Mouse (Mus musculus) erythroblast, embryonic 14.5 days (primary cell): ENCODE measurements at regions not wholly inside any gene's neighbourhood (a gene's known extent, or its start where the extent isn't known, plus 50 kb on each side); places are given as distances from the start of the nearest gene placed in this dataset.

ENCODE experiments used
- GATA1 ChIP-seq: IDR thresholded peaks from 2 replicates; pipeline ENCODE4 v1.6.1; 2012; ENCODE audit warnings: low read length, inconsistent platforms, mixed read lengths
- TAL1 ChIP-seq: IDR thresholded peaks from 3 replicates; pipeline ENCODE4 v1.6.1; 2012; ENCODE audit warnings: low read length, inconsistent platforms, mixed read lengths

DNA sequence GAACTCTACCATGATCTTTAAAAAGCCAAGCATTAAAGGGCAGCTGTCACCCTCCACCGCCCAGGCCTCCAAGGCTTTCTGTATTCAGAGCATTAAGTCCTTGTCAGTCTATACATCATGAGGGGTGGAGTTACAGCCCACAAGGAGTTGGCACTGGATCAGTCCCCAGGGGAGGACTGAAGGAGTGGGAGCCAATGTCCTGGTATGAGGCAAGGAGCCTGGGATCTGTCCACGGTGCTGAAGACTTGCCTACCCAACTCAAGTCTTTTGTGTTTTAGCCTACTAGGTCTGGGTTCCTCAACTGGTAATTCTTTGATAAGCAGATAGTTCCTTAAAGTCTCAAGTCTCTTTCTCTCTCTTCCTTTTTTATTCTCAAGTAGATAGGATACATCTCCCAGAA lies 90.1 kb downstream of the Mrm1 start:
- TF ChIP-seq TAL1 (no peak), GATA1 (0 out of 2 replicates have a peak, but pooled peaks have one; percentile 1)
